Mouse (Mus musculus) heart, embryonic 12.5 days (tissue): ENCODE data around the gene Cox14. TPM values are rescaled to one million over a fixed set of nuclear protein-coding genes. Genes with fewer than 3 reads are reported as not detected.

Experiments
- ATAC-seq: fragments of 200-750 bp; cut with Nextera tagmentation; 2 replicates; pipeline ENCODE4 v1.8.0; 2017; ENCODE audit warnings: moderate TSS enrichment, moderate library complexity; ENCODE audit not compliant: insufficient number of reproducible peaks, low FRiP score
- H3K27ac ChIP-seq: fragments of 300-500 bp; sonication (generic); 2 replicates; pipeline ENCODE4 v1.5.1; 2016; ENCODE audit warnings: mild to moderate bottlenecking, moderate library complexity; ENCODE audit not compliant: poor library complexity, severe bottlenecking
- H3K27me3 ChIP-seq: fragments of 300-500 bp; sonication (generic); replicated peaks from 2 replicates; pipeline ENCODE4 v1.6.1; 2016; ENCODE audit warnings: mild to moderate bottlenecking, moderate library complexity
- H3K36me3 ChIP-seq: fragments of 300-500 bp; sonication (generic); 2 replicates; pipeline ENCODE4 v1.6.1; 2016; ENCODE audit warnings: mild to moderate bottlenecking, moderate library complexity
- H3K4me1 ChIP-seq: fragments of 300-500 bp; sonication (generic); replicated peaks from 2 replicates; pipeline ENCODE4 v1.6.1; 2016; ENCODE audit warnings: mild to moderate bottlenecking
- H3K4me2 ChIP-seq: fragments of 300-500 bp; sonication (generic); 2 replicates; pipeline ENCODE4 v1.6.1; 2016; ENCODE audit warnings: mild to moderate bottlenecking, moderate library complexity
- H3K4me3 ChIP-seq: fragments of 300-500 bp; sonication (generic); 2 replicates; pipeline ENCODE4 v1.5.1; 2016; ENCODE audit warnings: mild to moderate bottlenecking
- H3K9ac ChIP-seq: fragments of 300-500 bp; sonication (generic); 2 replicates; pipeline ENCODE4 v1.6.1; 2016; ENCODE audit warnings: mild to moderate bottlenecking, moderate library complexity
- H3K9me3 ChIP-seq: fragments of 300-500 bp; sonication (generic); replicated peaks from 2 replicates; pipeline ENCODE4 v1.6.1; 2016; ENCODE audit warnings: mild to moderate bottlenecking, moderate library complexity
- WGBS: fragments of 180-500 bp; shearing (Covaris S2); methylation state at CpG from one replicate; pipeline ENCODE4 v1.1.7; 2016; 5-methylcytosine and 5-hydroxymethylcytosine counted together
- polyA plus RNA-seq: library from polyadenylated mRNA; unstranded; fragments of >200 nt; fragmentation: Nextera tagmentation; extraction: Ambion mirVana; gene quantifications from 2 replicates; pipeline ENCODE4 v1.2.1, GENCODE M21; 2016

Gene Cox14
- polyA plus RNA-seq, 1 experiment from 2014 or later, result 170 TPM

DNA sequence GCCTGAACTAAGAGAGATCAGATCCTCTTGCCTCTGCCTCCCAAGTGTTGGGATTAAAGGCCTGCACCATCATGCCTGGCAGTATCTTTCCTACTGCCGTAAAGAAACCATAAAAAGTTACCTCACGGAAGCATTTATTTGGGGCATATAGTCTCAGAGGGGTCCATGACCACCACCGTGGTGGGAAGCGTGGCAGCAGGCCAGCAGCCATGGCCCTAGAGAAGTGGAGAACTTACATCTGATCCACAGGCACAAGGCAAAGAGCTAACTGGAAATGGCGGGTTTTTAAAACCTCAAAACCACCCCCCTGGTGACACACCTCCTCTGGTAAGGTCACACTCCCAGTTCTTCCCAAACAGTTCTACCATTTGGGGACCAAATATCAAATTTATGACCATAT is 2.8 kb downstream of the Cox14 start:
- H3K4me2 ChIP-seq, result no peak overlapping the region
- H3K36me3 ChIP-seq, result peaks cover 44% of the 10 kb centered on the region
- H3K27me3 ChIP-seq, result no peaks in the 10 kb centered on the region
- H3K9ac ChIP-seq, result no peak overlapping the region
- peaks cover 22% of the 10 kb centered on the region for H3K4me1 ChIP-seq
- no peaks in the 10 kb centered on the region; the same call in 1 of the 2 replicates for H3K9me3 ChIP-seq
- no peak overlapping the region for H3K27ac ChIP-seq
- H3K4me3 ChIP-seq, result no peak overlapping the region
- WGBS, result 97% methylated on average over 5 of the region's 5 CpGs
- ATAC-seq, result no peak

DNA sequence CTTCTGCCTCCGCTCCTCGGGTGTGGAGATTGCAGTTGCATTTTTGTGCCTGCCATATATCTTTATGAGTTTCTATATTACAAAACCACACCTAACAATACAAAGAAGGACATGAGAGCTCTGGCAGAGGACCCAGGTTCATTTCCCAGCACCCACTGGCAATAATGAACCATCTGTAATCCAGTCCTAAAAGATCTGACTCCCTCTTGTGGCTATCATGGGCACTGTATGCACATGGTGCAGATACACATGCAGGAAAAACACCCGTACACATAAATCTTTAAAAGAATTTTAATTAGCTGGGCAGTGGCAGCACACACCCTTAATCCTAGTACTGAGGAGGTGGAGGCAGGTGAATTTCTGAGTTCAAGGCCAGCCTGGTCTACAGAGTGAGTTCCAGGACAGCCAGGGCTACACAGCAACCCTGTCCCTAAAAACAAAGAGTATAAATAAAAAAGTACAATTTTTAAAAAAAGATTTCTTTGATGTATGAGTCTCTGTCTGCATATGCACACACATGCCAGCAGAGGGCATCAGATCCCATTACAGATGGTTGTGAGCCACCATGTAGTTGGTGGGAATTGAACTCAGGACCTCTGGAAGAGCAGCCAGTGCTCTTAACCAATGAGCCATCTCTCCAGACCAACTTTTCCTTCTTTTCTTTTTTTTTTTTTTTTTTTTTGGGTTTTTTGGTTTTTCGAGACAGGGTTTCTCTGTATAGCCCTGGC is 3.8 kb downstream of the Cox14 start:
- H3K36me3 ChIP-seq, result peaks cover 49% of the 10 kb centered on the region
- 96% methylated on average over 4 of the region's 4 CpGs for WGBS

DNA sequence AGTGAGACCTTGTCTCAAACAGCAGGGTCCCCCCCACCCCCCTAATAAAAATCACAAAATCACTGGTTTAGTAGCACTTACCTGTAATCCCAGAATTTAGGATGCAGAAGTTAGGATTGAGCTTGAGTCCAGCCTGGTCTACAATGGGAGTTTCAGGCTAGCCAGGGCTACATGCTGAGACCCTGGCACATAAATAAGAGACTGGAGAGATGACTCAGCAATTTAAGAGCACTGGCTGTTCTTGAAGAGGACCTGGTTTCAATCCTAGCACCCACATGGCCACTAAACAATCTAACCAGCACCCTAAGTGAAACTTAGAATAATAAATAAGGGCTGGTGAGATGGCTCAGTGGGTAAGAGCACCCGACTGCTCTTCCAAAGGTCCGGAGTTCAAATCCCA is 5.7 kb downstream of the Cox14 start:
- Histone ChIP-seq H3K27ac (no peak overlapping the region), H3K36me3 (peaks cover 66% of the 10 kb centered on the region), H3K4me1 (peaks cover 7% of the 10 kb centered on the region), H3K4me2 (no peak overlapping the region), H3K9ac (no peak overlapping the region), H3K9me3 (no peaks in the 10 kb centered on the region; the same call in 1 of the 2 replicates), H3K27me3 (no peaks in the 10 kb centered on the region), H3K4me3 (no peak overlapping the region)
- ATAC-seq, result no peak
- WGBS, result 91% methylated on average over 2 of the region's 2 CpGs

More for the DNA sequence above, 3.8 kb downstream of the Cox14 start:
- H3K27me3 ChIP-seq, result no peaks in the 10 kb centered on the region
- H3K27ac ChIP-seq, result no peak overlapping the region
- no peak overlapping the region for H3K4me3 ChIP-seq
- no peak for ATAC-seq
- no peak overlapping the region for H3K9ac ChIP-seq
- H3K9me3 ChIP-seq, result no peaks in the 10 kb centered on the region; the same call in 1 of the 2 replicates
- no peak overlapping the region for H3K4me2 ChIP-seq
- peaks cover 12% of the 10 kb centered on the region for H3K4me1 ChIP-seq

DNA sequence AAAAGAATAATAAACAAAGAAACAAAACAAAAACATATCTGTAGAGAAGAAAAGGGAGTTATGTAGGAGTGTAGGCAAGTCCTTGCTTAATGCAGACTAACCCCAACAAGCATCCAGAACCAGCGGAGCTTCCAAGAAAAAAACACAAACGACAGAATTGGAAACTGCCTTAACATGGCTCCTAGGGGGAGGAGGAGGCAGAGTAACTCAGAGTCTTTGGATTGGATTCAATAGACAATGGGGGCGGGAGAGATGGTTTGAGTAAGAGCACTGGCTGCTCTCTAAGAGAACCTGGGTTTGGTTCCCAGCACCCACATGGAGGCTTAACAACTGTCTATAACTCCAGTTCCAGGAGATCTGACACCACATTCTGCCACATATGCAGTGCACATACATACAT is 6.3 kb downstream of the Cox14 start:
- Histone ChIP-seq H3K27me3 (no peaks in the 10 kb centered on the region), H3K4me3 (no peak overlapping the region), H3K4me1 (peaks cover 2% of the 10 kb centered on the region), H3K36me3 (peaks cover 71% of the 10 kb centered on the region), H3K9ac (no peak overlapping the region), H3K4me2 (no peak overlapping the region), H3K27ac (no peak overlapping the region), H3K9me3 (no peaks in the 10 kb centered on the region; the same call in 1 of the 2 replicates)
- ATAC-seq, result no peak
- WGBS, result 91% methylated on average over 3 of the region's 3 CpGs

DNA sequence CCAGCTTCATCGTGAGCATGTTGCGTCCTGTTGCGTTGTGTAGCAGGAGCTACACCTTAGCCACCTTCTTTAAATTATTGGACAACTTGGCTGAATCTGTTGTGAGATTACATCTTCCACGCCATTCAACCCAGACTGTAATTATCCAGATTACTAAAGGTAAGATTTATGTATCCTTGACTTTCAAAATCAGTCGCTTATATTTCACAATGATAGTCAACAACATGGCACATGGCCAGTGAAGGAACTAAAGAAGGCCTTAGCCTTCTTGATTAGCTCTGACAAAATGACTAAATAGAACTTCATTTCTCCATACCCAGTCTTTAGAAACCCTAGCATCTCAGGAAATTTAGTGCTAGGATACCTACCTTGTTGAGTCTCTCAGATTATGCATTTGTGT is 7.8 kb downstream of the Cox14 start:
- WGBS, result 96% methylated on average over 5 of the region's 5 CpGs
- no peak for ATAC-seq
- Histone ChIP-seq H3K36me3 (peaks cover 76% of the 10 kb centered on the region), H3K4me2 (no peak overlapping the region), H3K4me3 (no peak overlapping the region), H3K4me1 (no peaks in the 10 kb centered on the region), H3K27me3 (no peaks in the 10 kb centered on the region), H3K9ac (no peak overlapping the region), H3K27ac (no peak overlapping the region), H3K9me3 (no peaks in the 10 kb centered on the region; the same call in 1 of the 2 replicates)

DNA sequence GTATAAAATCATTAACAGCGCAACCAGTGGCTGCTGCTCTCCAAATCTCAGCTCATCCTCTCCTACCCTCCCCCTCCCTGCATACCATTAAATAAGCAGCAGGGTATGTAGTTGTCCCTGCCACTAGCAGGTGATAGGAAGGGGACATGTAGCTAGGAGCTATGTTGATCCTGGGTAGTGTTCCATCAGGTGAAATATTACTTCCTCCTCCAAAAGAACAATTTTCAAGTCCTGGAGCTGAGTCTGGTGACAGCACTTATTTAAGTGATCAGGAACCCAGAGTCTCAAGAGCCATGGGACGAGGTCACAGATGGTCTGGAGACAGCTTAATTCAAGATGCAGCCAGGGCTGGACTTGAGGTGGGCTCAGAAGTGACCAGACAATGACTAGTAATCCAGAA is 10.2 kb downstream of the Cox14 start:
- no peak overlapping the region for H3K4me2 ChIP-seq
- H3K27me3 ChIP-seq, result no peaks in the 10 kb centered on the region
- H3K27ac ChIP-seq, result no peak overlapping the region
- no peak for ATAC-seq
- WGBS, result 88% methylated on average over 2 of the region's 2 CpGs
- H3K36me3 ChIP-seq, result peaks cover 82% of the 10 kb centered on the region
- no peaks in the 10 kb centered on the region for H3K4me1 ChIP-seq
- H3K4me3 ChIP-seq, result no peak overlapping the region
- H3K9me3 ChIP-seq, result no peaks in the 10 kb centered on the region
- no peak overlapping the region for H3K9ac ChIP-seq

DNA sequence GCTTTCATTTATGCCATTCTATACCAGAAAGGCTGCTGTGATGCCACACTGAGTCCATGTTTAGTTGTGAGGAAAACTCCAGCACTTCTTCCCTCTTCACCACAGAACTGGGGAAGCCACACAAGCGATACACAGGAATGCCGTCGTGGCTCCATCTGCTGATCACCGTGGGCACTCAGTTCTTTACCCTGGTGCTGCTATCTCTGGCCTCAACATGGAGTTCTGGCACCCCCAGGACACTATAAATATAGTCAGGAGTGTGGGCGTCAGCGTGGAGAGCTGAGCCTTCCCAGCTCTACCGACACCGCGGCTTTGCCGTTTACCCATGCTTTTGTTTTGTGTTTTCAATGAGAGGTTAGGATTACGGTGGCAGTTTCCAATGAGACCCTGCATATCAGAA is 11.3 kb downstream of the Cox14 start:
- no peak overlapping the region for H3K9ac ChIP-seq
- H3K27me3 ChIP-seq, result no peaks in the 10 kb centered on the region
- 84% methylated on average over 11 of the region's 11 CpGs for WGBS
- H3K4me1 ChIP-seq, result no peaks in the 10 kb centered on the region
- no peak for ATAC-seq
- H3K36me3 ChIP-seq, result peaks cover 84% of the 10 kb centered on the region
- H3K9me3 ChIP-seq, result no peaks in the 10 kb centered on the region
- H3K4me3 ChIP-seq, result no peak overlapping the region
- H3K4me2 ChIP-seq, result no peak overlapping the region
- H3K27ac ChIP-seq, result no peak overlapping the region

DNA sequence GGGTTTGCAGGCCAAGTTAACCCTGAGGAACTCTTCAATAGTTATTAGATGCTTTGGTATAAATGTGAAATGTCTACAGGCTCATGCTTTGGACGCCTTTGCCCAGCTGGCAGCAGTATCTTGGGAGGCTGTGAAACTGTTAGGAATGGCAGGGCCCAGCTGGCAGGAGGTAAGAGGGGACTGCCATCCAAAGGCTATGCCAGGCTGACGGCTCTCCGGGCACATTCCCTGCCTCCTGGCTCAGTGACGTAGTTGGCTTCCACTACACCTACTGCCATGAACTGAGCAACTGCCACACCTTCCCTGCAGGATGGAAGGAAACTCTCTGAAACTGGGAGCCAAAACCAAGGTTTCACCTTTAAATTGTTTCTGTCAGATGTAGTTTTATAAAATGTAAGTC is 14.8 kb downstream of the Cox14 start:
- Histone ChIP-seq H3K4me1 (no peaks in the 10 kb centered on the region), H3K4me3 (no peak overlapping the region), H3K9me3 (no peaks in the 10 kb centered on the region), H3K4me2 (no peak overlapping the region), H3K27ac (no peak overlapping the region), H3K27me3 (no peaks in the 10 kb centered on the region), H3K9ac (no peak overlapping the region), H3K36me3 (peaks cover 84% of the 10 kb centered on the region)
- no peak for ATAC-seq
- WGBS, result 94% methylated on average over 4 of the region's 4 CpGs

DNA sequence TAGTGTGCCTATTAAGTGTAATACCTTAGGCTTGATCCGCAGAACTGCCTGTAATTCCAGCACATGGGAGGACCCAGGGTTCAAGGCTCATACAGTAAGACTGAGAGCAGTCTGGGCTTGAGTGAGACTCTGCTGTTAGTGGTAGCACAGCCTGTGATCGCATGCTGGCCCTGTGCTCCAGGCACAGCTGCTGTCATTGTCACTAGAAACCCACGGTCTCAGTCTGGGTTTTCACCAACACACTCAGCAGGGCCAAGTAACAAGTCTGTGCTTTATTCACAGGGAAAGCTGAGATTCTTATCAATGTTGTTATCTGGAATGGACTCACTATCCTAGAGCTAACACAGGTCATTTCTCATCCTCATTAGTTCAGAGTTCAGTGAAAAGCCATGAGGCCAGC is 28.8 kb downstream of the Cox14 start:
- Histone ChIP-seq H3K27ac (no peak overlapping the region), H3K36me3 (peaks cover 22% of the 10 kb centered on the region), H3K9ac (no peak overlapping the region), H3K4me2 (no peak overlapping the region), H3K4me1 (0 out of 2 replicates have a peak, but pooled peaks cover 12% of the 10 kb centered on the region), H3K4me3 (no peak overlapping the region), H3K27me3 (no peaks in the 10 kb centered on the region), H3K9me3 (peaks cover 4% of the 10 kb centered on the region; the same call in 1 of the 2 replicates)
- 61% methylated on average over 3 of the region's 3 CpGs for WGBS
- ATAC-seq, result no peak

DNA sequence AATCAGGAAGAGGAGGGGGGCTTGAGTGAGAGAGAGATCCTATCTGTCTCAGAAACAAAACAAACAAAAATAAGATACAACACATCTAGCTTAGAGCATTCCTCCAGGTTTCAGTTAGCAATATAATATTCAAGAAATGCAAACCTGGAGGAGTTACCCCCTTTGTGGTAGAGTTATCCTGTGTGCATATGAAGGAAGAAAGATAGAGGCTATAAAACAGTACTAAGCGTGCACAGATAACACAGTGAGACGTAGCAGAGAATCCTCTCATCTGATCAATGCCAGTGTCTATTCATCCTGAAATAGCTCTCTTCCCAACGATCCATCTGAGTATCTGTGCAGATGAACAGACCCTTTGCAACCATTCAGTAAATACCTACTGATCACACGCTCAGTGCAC is 42.0 kb downstream of the Cox14 start:
- Histone ChIP-seq H3K27ac (no peak overlapping the region), H3K9ac (no peak overlapping the region), H3K36me3 (peaks cover 21% of the 10 kb centered on the region), H3K4me2 (no peak overlapping the region), H3K27me3 (no peaks in the 10 kb centered on the region), H3K4me1 (peaks cover 18% of the 10 kb centered on the region), H3K4me3 (no peak overlapping the region), H3K9me3 (no peaks in the 10 kb centered on the region)
- ATAC-seq, result no peak
- 77% methylated on average over 4 of the region's 4 CpGs for WGBS

DNA sequence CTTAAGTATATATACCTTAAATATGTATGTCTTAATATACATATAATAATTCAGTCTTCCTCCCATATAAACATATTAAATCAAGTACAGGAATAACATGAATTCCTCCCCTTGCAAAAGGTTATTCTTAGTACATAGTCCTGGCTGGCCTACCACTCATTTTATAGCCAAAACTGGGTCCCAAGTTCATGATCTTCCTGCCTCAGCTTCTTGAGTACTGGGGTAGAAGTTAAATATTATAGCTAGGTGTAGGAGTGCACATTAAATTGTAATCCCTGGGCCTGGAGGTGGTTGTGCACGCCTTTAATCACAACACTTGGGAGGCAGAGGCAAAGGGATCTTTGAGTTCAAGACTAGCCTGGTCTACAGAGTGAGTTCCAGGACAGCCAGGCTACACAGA is 43.3 kb downstream of the Cox14 start:
- Histone ChIP-seq H3K4me2 (no peak overlapping the region), H3K36me3 (peaks cover 21% of the 10 kb centered on the region), H3K4me3 (no peak overlapping the region), H3K27me3 (no peaks in the 10 kb centered on the region), H3K9me3 (no peaks in the 10 kb centered on the region), H3K4me1 (peaks cover 24% of the 10 kb centered on the region), H3K9ac (no peak overlapping the region), H3K27ac (no peak overlapping the region)
- WGBS, result 92% methylated on average over 1 of the region's 1 CpGs
- ATAC-seq, result no peak

DNA sequence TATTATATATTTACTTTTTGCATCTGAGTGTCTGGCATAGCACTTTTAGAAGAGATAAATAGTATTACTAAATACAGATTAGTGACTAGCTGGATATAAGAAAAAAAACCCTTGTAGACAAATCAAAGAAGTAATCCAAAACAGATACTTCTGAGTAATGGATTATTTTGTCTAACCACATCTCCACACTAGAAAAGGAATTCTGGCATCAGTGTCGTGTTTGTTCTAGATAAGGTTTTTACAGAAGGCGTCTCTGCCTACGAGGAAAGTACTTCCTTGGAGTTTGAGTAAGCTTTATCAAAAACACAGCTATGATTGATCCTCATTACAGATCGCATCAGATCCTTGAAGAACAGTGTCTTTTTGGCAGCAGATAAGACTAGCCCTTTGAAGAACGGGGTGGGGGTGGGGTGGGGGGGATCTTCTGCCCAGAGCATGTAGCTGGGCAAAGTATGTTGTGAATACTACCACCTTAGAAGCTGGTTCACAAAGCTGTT is 45.6 kb downstream of the Cox14 start:
- no peaks in the 10 kb centered on the region for H3K27me3 ChIP-seq
- no peak for ATAC-seq

More for the DNA sequence above, 45.6 kb downstream of the Cox14 start:
- H3K9me3 ChIP-seq, result no peaks in the 10 kb centered on the region
- H3K4me2 ChIP-seq, result peak overlapping the region; percentile 76
- H3K36me3 ChIP-seq, result peaks cover 5% of the 10 kb centered on the region; the same call in 1 of the 2 replicates
- peaks cover 24% of the 10 kb centered on the region for H3K4me1 ChIP-seq
- peak overlapping the region; percentile 85 for H3K9ac ChIP-seq
- WGBS, result 5% methylated on average over 5 of the region's 5 CpGs
- H3K27ac ChIP-seq, result no peak overlapping the region
- H3K4me3 ChIP-seq, result peak overlapping the region; percentile 77
